Mouse (Mus musculus): ENCODE measurements around the gene Zfp869. TPM values are rescaled to one million over a fixed set of nuclear protein-coding genes. Genes with fewer than 3 reads are reported as not detected.

Gene Zfp869
- polyA plus RNA-seq (2014; fragmentation: Illumina TruSeq; extraction: RNeasy Lipid Tissue Mini Kit (QIAGEN cat#74804); ENCODE audit: low read depth, low replicate concordance): 29.1 TPM

GRCm38 (mm10) chr8:69710624-69711023 is at the start of gene Zfp869:
Gene Zfp869, minus strand, starts transcription at chr8:69710724.

GRCm38 (mm10) chr8:69749544-69750454 is 39.3 kb upstream of the Zfp869 start, which contains the start of gene Zfp963:
Gene Zfp963, minus strand, starts transcription at chr8:69749970.

Other genes starting within 250 kb of the Zfp869 start
- not detected for gene Gm7697, start 187.7 kb downstream of the Zfp869 start, polyA plus RNA-seq (2014; fragmentation: Illumina TruSeq; extraction: RNeasy Lipid Tissue Mini Kit (QIAGEN cat#74804); ENCODE audit: low read depth, low replicate concordance)
- 9.9 TPM for gene Zfp868, start 85.2 kb downstream of the Zfp869 start, polyA plus RNA-seq (2014; fragmentation: Illumina TruSeq; extraction: RNeasy Lipid Tissue Mini Kit (QIAGEN cat#74804); ENCODE audit: low read depth, low replicate concordance)
- gene Zfp964, start 56.2 kb downstream of the Zfp869 start, polyA plus RNA-seq (2014; fragmentation: Illumina TruSeq; extraction: RNeasy Lipid Tissue Mini Kit (QIAGEN cat#74804); ENCODE audit: low read depth, low replicate concordance): 3.6 TPM
- 5.3 TPM for gene Zfp963, start 39.2 kb upstream of the Zfp869 start, polyA plus RNA-seq (2014; fragmentation: Illumina TruSeq; extraction: RNeasy Lipid Tissue Mini Kit (QIAGEN cat#74804); ENCODE audit: low read depth, low replicate concordance)
- 0.65 TPM for gene Gm20422, start 64.2 kb upstream of the Zfp869 start, polyA plus RNA-seq (2014; fragmentation: Illumina TruSeq; extraction: RNeasy Lipid Tissue Mini Kit (QIAGEN cat#74804); ENCODE audit: low read depth, low replicate concordance)
- gene Atp13a1, start 80.4 kb upstream of the Zfp869 start, polyA plus RNA-seq (2014; fragmentation: Illumina TruSeq; extraction: RNeasy Lipid Tissue Mini Kit (QIAGEN cat#74804); ENCODE audit: low read depth, low replicate concordance): 22.3 TPM
- gene Zfp866, start 80.5 kb upstream of the Zfp869 start, polyA plus RNA-seq (2014; fragmentation: Illumina TruSeq; extraction: RNeasy Lipid Tissue Mini Kit (QIAGEN cat#74804); ENCODE audit: low read depth, low replicate concordance): 18.1 TPM
- 13.0 TPM for gene Gmip, start 98.0 kb upstream of the Zfp869 start, polyA plus RNA-seq (2014; fragmentation: Illumina TruSeq; extraction: RNeasy Lipid Tissue Mini Kit (QIAGEN cat#74804); ENCODE audit: low read depth, low replicate concordance)
- 1.9 TPM for gene Lpar2, start 111.7 kb upstream of the Zfp869 start, polyA plus RNA-seq (2014; fragmentation: Illumina TruSeq; extraction: RNeasy Lipid Tissue Mini Kit (QIAGEN cat#74804); ENCODE audit: low read depth, low replicate concordance)
- 6.2 TPM for gene Pbx4, start 121.8 kb upstream of the Zfp869 start, polyA plus RNA-seq (2014; fragmentation: Illumina TruSeq; extraction: RNeasy Lipid Tissue Mini Kit (QIAGEN cat#74804); ENCODE audit: low read depth, low replicate concordance)
- gene Cilp2, start 177.0 kb upstream of the Zfp869 start, polyA plus RNA-seq (2014; fragmentation: Illumina TruSeq; extraction: RNeasy Lipid Tissue Mini Kit (QIAGEN cat#74804); ENCODE audit: low read depth, low replicate concordance): 0.38 TPM
- gene Tssk6, start 191.5 kb upstream of the Zfp869 start, polyA plus RNA-seq (2014; fragmentation: Illumina TruSeq; extraction: RNeasy Lipid Tissue Mini Kit (QIAGEN cat#74804); ENCODE audit: low read depth, low replicate concordance): 9.8 TPM
- gene Ndufa13, start 191.8 kb upstream of the Zfp869 start, polyA plus RNA-seq (2014; fragmentation: Illumina TruSeq; extraction: RNeasy Lipid Tissue Mini Kit (QIAGEN cat#74804); ENCODE audit: low read depth, low replicate concordance): 118 TPM
- 1.6 TPM for gene Yjefn3, start 192.0 kb upstream of the Zfp869 start, polyA plus RNA-seq (2014; fragmentation: Illumina TruSeq; extraction: RNeasy Lipid Tissue Mini Kit (QIAGEN cat#74804); ENCODE audit: low read depth, low replicate concordance)